Mouse (Mus musculus) right cerebral cortex, postnatal 10 days (tissue): Measurements from ENCODE around the gene Gm10563.
"Not testable (repeated sequence)": the region's sequence is repeated elsewhere in the genome, so short reads cannot be mapped to it uniquely, and the experiment has no call there.

Experiments used
- DNase-seq, 2 experiments: peaks; one replicate each; pipeline ENCODE4 v3.0.0; 2021; ENCODE audit warnings: low spot score in 2 of 2

Gm10563 gene

GRCm38 (mm10) chr4:155645308-155645707, at the start of gene Gm10563:
Gene Gm10563, minus strand, starts transcription at chr4:155645408.
- DNase-seq = not testable (repeated sequence)

DNA sequence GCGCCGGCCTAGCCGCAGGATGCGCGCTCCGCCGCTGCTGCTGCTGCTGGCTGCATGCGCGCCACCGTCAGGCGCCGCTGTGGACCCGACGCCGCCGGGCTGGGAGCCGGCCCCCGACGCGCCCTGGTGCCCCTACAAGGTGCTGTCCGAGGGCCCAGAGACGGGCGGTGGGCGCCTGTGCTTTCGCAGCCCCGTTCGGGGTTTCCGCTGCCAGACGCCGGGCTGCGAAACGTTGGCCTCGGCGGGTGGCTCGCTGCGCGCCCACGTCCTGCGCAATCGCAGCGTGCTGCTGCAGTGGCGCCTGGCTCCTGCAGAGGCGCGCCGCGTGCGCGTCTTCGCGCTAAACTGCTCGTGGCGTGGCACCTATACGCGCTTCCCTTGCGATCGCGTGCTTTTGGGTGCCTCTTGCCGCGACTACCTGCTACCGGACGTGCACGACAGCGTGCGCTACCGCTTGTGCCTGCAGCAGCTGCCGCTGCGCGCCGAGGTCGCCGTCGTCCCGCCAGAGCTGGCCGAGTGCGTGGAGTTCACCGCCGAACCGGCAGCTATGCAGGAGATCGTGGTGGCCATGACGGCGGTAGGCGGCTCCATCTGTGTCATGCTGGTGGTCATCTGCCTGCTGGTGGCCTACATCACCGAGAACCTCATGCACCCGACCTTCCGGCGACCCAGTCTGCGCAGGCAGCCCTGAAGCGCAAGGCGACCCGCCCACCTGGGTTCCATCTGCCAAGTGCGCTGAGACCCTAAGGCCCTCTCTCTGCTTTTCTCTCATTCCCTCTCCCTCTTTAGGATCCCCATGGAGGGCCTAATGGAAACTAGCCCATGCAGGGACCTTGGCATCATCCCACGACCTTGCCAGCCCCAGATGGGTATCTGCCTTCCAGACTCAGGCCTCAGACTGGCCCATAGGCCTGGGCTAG, 49.5 kb upstream of the Gm10563 start:
- peak; percentile 86 to 90 for DNase-seq

- DNase-seq = peak; percentile 86
Observed at GRCm38 (mm10) chr4:155694111-155694481, 48.9 kb upstream of the Gm10563 start, which contains the start of gene Fndc10. Gene Fndc10, plus strand, starts transcription at chr4:155694342.

DNA sequence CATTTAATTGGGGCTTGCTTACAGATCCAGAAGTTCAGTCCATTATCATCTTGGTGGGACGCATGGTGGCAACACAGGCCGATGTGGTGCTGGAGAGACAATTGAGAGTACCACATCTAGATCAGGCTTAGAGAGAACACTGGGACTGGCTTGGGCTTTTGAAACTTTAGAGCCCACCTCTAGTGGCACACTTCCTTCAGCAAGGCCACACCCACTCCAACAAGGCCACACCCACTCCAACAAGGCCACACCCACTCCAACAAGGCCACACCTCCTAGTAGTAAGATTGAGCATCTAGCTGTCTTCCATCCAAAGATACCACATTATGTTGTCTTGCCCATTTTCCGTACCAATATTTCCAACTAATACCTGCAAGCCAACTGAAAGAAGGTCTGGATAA, 47.2 kb upstream of the Gm10563 start:
- no peak for DNase-seq

DNA sequence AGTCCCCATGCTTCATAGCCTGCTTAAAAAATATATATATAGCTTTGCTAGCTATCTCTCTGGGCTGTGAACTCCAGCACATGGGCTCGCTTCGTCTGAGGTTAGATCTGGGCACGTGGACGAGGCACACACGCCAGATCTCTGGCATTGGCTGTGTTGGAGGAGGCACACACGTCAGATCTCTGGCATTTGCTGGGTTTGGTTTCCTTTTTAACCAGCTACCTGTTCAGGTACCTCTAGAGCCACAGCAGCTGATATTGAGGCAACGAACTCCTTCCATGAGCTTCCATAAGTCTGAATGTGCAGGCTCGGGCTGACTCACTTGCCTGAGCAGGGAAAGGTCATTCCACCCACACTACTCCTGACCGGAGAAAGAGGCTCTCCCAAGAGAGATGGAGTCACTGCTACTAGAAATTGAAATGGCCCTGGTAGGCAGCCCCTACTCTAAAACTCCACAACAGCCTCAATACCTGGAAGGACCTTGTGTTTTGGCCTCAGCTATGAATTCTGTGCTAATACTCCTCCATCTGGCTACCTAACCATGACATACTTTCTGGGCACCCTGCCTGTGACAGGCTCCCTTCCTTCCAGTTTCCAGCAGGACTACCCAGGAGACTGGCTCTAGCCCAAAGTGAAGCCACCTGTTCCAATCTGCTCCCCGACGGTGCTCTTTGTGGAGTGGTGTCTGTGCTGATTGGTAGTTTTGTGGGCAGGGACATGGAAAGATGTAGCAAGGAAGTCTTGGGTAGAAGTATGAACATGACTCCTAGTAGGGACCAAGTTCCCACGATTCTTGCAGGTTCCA, 45.6 kb upstream of the Gm10563 start:
- DNase-seq = peak; percentile 69 to 71

DNA sequence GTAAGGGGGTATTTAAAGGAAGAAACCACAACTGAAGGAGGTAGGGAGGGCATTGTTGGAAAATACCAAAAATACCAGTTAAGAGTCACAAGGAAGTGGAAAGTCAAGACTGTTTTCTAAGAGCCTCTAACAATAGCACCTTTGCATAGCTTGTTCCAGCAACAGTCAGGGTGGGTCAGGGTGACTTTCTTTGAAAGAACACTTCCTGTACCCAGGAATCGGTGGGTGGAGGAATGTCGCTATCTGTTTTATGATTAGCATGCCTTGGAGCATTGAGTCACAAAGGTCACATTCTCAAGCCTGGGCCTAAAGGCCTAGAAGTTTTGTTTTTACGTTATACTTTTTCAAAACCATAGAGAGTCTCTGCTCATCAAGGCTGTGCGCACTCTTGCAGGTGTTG, 42.6 kb upstream of the Gm10563 start:
- DNase-seq = not testable (repeated sequence)

DNA sequence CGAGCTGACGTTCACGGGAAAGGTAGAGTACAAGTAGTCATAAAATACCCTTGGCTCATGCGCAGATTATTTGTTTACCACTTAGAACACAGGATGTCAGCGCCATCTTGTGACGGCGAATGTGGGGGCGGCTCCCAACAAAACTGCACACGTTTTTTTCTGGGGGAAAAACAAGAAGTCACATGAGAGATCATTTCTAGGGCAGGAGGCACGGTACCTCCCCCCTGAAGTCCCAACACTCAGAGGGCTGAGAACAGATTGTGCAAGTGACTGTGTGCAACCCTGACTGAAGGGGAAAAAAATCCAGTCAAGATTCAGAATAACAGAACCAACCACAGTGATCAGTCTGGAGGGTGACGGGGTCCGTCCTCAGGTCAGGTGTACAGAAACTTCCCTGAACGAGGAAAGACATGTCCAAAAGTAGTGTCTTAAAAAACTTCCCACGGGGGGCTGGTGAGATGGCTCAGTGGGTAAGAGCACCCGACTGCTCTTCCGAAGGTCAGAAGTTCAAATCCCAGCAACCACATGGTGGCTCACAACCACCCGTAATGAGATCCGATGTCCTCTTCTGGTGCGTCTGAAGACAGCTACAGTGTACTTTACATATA, 38.6 kb upstream of the Gm10563 start:
- not testable (repeated sequence) for DNase-seq

- no peak for DNase-seq
Observed at GRCm38 (mm10) chr4:155675991-155676390, 30.8 kb upstream of the Gm10563 start.

DNA sequence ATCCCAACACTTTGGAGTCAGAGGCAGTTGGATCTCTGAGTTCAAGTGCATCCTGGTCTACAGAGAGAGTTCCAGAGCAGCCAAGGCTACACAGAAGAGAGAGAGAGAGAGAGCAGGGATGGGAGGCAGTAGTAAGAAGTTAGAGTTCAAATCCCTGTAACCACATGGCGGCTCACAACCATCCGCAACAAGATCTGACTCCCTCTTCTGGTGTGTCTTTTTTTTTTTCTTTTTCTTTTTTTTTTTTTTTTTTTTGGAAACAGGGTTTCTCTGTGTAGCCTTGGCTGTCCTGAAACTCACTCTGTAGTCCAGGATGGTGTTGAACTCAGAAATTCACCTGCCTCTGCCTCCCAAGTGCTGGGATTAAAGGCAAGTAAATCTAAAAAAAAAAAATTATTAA, 26.9 kb upstream of the Gm10563 start:
- DNase-seq = no peak

- not testable (repeated sequence) for DNase-seq
Observed at GRCm38 (mm10) chr4:155670236-155670635, 25.0 kb upstream of the Gm10563 start.

- no peak for DNase-seq
Observed at GRCm38 (mm10) chr4:155669598-155670075, 24.4 kb upstream of the Gm10563 start.

GRCm38 (mm10) chr4:155668689-155669597, 23.7 kb upstream of the Gm10563 start, which contains the start of gene Mib2:
Gene Mib2, minus strand, starts transcription at chr4:155669198.
- DNase-seq = peak; percentile 98 to 99

DNA sequence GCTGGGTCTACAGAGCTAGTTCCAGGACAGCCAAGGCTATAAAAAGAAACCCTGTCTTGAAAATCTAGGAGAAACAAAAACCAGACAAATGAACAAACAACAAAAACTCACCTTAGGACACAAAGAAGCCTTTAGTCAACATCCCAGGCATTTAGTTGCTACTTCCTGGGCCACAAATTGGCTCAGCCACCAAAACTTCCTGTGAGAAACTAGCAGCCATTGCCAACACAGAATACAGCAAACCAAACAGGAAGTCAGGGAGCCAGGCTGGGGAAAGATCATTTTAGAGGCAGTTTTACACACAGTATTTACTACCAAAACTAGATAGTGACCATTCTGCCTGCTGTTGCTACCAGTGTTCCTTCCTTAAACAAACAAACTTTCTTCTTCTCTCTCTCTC, 21.7 kb upstream of the Gm10563 start:
- no peak for DNase-seq

GRCm38 (mm10) chr4:155660641-155661040, 15.4 kb upstream of the Gm10563 start:
- DNase-seq = no peak

- no peak for DNase-seq
Observed at GRCm38 (mm10) chr4:155658961-155659360, 13.8 kb upstream of the Gm10563 start.

DNA sequence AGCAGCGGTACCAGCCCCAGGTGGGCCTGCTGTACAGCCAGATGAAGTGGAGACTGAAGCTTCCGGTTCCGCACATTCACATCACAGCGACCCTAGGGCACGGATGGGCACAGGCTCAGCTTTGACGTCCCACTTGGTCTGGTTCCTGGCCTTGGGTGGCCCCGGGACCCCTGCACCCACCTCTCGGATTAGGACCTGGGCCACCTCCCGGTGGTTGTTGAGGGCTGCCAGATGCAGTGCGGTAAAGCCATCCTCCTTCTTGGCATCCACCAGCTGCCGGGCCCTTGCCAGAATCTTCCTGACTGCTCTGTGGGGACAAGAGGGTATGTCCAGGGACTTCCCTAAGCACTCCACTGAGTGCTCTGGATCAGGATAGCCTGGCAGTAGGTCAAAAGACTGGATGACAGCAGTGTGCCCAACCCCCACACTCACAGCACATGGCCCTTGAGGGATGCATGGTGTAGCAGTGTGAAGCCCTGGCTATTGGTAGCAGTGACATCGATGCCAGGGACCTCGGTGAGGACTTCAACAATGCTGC, 11.1 kb upstream of the Gm10563 start:
- no peak for DNase-seq

DNA sequence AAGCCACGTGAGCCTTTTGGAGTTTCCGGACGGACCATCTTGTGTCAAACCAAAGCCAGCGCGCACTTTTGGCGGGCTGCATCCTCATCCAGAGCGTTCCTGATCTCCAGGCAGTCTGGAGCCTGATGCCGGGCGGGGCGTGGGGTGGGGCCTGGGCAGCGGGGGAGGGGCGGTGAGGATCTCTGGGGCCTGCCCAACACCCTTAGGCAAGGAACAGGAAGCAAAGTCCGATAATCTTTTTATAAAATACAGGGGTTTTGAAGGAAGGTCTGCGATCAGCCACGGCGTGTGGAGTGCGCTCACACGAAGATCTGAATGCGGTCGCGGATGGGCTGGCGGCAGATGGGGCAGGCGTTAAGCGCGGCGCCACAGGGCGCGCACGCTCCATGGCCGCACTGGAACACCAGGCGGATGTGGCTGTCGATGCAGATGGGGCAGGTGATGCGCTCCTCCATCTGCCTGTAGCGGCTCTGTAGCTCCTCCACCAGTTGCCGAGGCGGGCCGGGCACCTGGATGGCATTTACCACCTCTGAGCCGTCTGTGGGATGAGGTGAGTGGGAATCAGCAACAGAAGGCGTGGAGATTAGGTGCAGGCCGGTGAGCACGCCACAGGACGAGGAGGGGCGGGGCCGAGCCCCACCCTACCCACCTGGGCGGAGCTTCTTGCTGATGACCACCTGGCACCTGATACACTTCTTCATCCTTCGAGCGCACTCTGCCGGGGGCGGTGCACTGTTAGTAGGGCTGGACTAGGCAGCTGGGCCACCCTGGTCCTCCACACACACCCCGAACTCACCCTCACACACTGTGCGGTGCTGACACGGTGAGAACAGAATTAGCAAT, 9.5 kb upstream of the Gm10563 start:
- no peak for DNase-seq

GRCm38 (mm10) chr4:155654183-155654455, 8.9 kb upstream of the Gm10563 start:
- DNase-seq = no peak

GRCm38 (mm10) chr4:155653451-155654182, 8.4 kb upstream of the Gm10563 start:
- no peak for DNase-seq
